Mouse (Mus musculus) effector memory CD4-positive, alpha-beta T cell, adult 7 months (primary cell): ENCODE measurements around the gene Rpusd3. TPM values are rescaled to one million over a fixed set of nuclear protein-coding genes. Genes with fewer than 3 reads are reported as not detected.

Experiments
- polyA plus RNA-seq: library from polyadenylated mRNA; unstranded; fragments of 100-300 nt; shearing (Covaris generic); gene quantifications from one replicate; pipeline ENCODE4 v1.2.1, GENCODE M21; 2017

Rpusd3 gene
- 11.3 TPM for polyA plus RNA-seq

DNA sequence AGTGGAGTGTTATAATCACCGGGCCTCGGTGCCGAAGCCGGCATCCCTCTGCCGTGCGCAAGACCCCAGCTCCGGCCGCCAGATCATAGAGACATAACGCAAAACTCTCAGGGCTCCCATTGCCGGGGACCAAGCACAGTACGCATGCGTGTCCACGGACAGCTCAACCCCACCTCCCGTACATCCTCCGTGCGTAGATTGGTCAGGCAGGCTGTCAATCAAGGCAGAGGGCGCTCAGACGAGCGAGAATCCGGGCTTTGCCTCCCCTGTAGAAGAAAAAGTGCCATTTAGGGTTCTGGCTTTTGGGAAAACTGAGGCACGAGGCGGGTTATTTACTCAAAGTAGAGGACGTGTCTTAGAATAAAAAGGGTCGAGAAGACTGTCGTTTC is at the start of gene Rpusd3:
Gene Rpusd3, minus strand, starts transcription at position 142 of the 389 bp plus-strand sequence.

DNA sequence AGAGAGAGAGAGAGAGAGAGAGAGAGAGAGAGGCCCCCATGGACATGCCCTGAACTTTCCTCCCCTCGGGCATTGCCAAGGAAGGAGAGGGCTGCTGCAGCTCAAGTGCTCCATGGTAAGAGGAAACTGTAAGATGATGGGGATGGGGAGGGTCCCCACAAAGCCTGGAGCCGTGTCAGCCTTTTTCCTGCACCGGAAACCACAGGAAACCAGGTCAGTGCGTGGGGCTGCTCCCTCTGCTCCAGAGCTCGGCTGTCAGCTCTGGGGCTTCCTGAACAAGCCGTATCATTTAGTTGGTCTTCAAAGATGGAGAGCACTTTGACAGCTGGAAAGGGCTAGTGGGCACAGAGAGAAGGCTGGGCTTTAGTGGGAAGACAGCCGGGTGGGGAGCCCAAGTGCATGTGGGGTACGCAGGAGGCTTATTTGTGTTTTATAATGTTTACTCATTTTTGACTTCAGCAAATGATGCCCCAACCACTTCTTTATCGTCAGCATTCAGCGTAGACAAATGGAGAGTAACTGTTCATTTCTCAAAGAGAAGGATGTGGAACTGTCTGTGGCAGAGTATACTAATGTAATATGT is 38.9 kb upstream of the Rpusd3 start, which contains the start of gene Il17re:
Gene Il17re, plus strand, starts transcription at position 533 of the 583 bp plus-strand sequence.

DNA sequence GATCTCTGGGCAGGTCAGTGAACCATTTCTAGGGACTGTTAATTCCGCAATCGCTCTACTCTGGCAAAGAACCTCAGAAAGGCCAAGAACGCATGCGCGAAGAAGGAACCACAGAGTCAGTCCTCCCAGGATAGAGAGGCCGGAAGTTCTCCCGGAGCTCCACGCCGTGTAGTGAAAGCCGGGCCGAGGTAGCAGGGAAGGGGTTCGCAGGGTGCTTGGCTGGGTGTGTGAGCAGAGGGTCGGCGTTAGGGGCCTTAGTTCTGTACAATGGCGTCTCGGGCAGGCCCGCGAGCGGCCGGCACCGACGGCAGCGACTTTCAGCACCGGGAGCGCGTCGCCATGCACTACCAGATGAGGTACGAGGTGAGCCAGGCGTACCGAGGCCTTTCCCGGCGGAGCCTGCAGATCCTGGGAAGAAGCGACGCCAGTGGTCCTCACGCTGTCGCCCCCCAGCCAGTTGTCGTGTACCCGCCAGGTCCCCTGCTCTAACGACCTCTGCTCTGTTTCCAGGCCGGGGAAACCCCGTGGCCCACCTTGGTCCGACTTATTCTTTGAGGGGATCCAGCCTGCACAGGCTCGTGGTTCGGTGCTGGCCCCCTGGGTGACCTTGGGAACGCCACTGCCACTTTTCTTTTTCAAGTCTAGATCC is 23.4 kb upstream of the Rpusd3 start, which contains the start of gene Jagn1:
Gene Jagn1, plus strand, starts transcription at position 128 of the 649 bp plus-strand sequence.

DNA sequence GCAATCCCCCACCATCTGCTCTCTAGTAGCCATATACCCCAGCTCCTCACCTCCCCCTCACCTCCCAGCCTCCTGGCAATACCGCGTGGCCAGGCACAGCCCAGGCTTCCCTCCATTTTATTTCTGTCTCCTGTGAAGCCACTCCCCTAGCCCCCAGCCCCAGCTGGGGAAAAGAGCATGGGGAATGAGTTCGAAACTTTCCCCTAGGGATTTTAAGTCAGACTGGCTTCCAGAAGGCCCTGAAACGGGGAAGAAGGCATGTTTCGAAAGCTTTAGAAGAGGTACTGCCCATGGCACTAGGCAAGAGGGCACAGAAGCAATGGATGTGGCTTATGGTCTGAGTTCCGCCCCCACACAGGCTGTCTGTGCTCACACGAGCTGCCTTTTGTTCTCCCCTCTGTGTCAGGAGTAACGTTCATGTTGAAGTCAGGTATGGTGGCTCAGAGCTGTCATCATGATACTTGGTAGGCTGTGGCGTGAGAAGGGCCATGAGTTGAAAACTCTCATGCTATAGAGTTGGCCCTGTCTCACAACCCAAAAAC is 16.6 kb upstream of the Rpusd3 start, which contains the start of gene Cidec:
Gene Cidec, minus strand, starts transcription at position 97 of the 542 bp plus-strand sequence.

DNA sequence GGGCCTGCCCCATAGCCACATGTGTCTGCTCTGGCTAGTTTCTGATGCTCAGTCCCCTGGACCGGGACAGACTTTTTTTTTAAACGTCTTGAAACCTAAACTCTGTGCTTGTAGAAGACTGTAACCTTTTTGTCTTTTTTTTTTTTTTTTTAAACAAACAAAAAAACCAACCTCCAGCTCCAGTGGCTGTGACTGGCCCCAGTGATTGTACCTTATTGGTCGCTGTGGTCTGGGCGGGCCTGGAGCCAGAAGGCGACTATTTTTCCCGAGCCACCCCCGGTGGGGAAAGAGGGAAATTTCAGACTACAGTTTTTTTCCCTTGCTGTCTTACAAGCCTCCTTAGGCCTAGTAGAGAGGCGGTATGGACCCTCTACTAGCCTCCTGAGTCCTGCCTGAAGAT is 30.2 kb downstream of the Rpusd3 start, which contains the start of gene Ttll3:
Gene Ttll3, plus strand, starts transcription at position 301 of the 400 bp plus-strand sequence.

DNA sequence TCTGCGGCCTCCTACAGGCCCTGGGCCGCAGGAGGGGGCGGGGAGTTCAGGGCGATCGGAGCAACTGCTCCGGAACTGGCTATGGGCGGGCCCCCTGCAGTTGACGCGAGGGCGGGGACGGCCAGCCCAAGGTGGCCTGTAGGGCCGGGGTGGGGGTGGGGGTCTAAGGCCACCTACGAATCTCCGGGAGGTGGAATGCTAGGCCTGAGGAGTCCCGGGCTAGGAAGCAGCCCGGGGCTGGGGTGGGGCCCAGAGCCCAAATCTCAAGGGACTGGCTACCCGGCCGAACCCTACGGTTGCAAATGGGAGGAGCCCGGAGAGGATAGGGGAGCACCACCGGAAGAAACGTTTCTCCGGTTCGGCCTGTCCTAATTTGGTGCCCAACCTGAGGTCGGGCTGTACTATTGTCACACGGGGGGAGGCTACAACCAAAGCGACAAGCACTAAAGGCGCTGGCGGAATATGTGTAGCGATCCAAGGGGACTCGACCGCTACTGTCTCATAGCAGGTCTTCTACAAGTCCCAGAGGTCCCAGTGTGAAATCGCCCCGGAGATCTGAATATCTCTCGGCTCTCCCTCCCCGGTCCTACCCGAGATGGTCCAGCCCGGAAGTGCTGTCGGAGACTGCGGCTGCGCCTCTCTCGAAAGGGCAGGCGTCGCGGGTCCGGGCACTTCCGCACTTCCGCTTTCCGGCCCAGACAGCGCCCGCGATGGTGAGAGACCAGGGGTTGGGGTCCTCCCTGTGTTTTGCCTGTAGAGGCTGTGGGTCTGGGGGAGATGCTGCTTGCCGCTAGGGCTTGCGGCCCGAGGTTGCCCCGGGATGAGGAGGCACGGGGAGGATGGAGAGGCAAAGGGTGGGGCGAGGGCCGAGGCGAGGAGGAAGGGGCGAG is 41.4 kb downstream of the Rpusd3 start, which contains the start of the genes Tada3 and Arpc4:
Gene Tada3, minus strand, starts transcription at position 388 of the 890 bp plus-strand sequence.
Gene Arpc4, plus strand, starts transcription at position 620 of the 890 bp plus-strand sequence.

Other genes starting within 250 kb of the Rpusd3 start
- gene Lhfpl4, start 224.0 kb downstream of the Rpusd3 start, polyA plus RNA-seq = 0.63 TPM
- gene Mtmr14, start 181.5 kb downstream of the Rpusd3 start, polyA plus RNA-seq = 71.1 TPM
- gene Cpne9, start 137.0 kb downstream of the Rpusd3 start, polyA plus RNA-seq = 0.32 TPM
- gene Brpf1, start 112.2 kb downstream of the Rpusd3 start, polyA plus RNA-seq = 55.5 TPM
- 3.8 TPM for gene Ogg1, start 92.4 kb downstream of the Rpusd3 start, polyA plus RNA-seq
- gene Camk1, start 75.4 kb downstream of the Rpusd3 start, polyA plus RNA-seq = 0.37 TPM
- 21.3 TPM for gene Tada3, start 41.5 kb downstream of the Rpusd3 start, polyA plus RNA-seq
- gene Arpc4, start 41.2 kb downstream of the Rpusd3 start, polyA plus RNA-seq = 386 TPM
- gene Ttll3, start 30.1 kb downstream of the Rpusd3 start, polyA plus RNA-seq = 10.7 TPM
- gene Cidec, start 16.4 kb upstream of the Rpusd3 start, polyA plus RNA-seq = not detected
- 24.7 TPM for gene Jagn1, start 23.2 kb upstream of the Rpusd3 start, polyA plus RNA-seq
- gene Il17re, start 39.1 kb upstream of the Rpusd3 start, polyA plus RNA-seq = 1.3 TPM
- gene Il17rc, start 52.1 kb upstream of the Rpusd3 start, polyA plus RNA-seq = 0.28 TPM
- gene Creld1, start 64.0 kb upstream of the Rpusd3 start, polyA plus RNA-seq = 4.1 TPM
- not detected for gene Prrt3, start 82.6 kb upstream of the Rpusd3 start, polyA plus RNA-seq
- 93.5 TPM for gene Emc3, start 112.3 kb upstream of the Rpusd3 start, polyA plus RNA-seq
- gene Fancd2, start 112.3 kb upstream of the Rpusd3 start, polyA plus RNA-seq = 1.3 TPM
- not detected for gene Fancd2os, start 181.4 kb upstream of the Rpusd3 start, polyA plus RNA-seq
- 134 TPM for gene Brk1, start 185.4 kb upstream of the Rpusd3 start, polyA plus RNA-seq
- 26.7 TPM for gene Vhl, start 204.6 kb upstream of the Rpusd3 start, polyA plus RNA-seq
- gene Irak2, start 219.1 kb upstream of the Rpusd3 start, polyA plus RNA-seq = 170 TPM